Mouse (Mus musculus) central nervous system, embryonic 11.5 days (tissue): Measurements from ENCODE around the gene Wrap73. TPM values are rescaled to one million over a fixed set of nuclear protein-coding genes. Genes with fewer than 3 reads are reported as not detected.

Source experiments
- polyA plus RNA-seq: library from polyadenylated mRNA; depleted of rRNA; stranded (reverse); fragments of >200 nt; gene quantifications from 2 replicates; pipeline ENCODE4 v1.2.3, GENCODE M21; 2012; rRNA removed

Wrap73 gene
- polyA plus RNA-seq, result 40.0 and 57.3 TPM in 2 replicates

GRCm38 (mm10) chr4:154142211-154143040, at the start of gene Wrap73:
Gene Wrap73, plus strand, starts transcription at chr4:154142372.

DNA sequence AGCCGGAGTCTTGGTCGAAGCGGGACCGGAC, 2.2 kb upstream of the Wrap73 start, which contains the start of gene Trp73:
TSS of gene Trp73 (minus strand) at position 27 of the 31 bp plus-strand sequence.

DNA sequence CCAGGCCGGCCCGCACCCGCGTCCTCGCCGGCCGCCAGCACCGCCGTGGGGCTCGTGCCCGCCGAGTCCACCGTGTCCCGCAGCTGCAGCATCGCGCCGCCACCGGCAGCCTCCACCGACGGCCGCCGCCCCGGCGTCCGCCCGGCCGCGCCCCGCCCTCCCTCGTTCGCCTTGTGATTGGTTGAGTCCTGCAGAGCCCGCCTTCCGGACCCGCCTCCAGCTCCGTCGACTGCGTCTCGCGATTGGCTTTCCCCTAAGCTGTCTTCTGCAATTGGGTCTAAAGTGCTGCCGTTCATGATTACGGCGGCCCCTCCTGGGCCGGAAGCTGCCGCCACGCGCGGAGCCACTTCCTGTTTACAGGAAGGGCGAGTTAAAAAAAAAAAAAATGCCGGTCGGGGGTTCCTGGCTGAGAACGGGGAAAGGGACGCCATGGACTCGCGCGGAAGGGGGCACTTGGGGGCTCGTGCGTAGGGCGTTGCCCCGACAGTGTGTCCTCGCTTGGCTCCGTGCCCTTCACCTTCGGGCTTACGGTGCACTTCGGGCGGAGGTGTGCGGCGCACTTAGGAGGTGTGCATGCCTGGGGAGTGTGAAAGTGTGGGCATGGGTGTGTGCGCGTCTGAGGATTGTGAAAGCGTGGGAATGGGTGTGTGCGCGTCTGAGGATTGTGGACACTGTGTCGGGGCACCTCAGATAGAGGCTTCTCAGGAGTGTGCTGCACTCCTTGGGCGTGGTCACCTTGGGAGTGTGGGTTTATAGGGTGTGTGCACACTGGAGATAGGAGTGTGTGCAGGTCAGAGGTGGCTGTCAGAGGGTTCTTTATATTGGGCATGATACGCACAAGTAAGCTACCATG, 18.6 kb downstream of the Wrap73 start, which contains the start of gene Tprgl:
TSS of gene Tprgl (minus strand) at position 129 of the 853 bp plus-strand sequence.

GRCm38 (mm10) chr4:154170506-154171150, 28.5 kb downstream of the Wrap73 start, which contains the start of gene Megf6:
Gene Megf6, plus strand, starts transcription at chr4:154170730.

Other genes with a start within 250 kb of the Wrap73 start
- gene A430005L14Rik, start 185.1 kb upstream of the Wrap73 start, polyA plus RNA-seq, result 56.9 and 75.5 TPM in 2 replicates
- gene Dffb, start 167.2 kb upstream of the Wrap73 start, polyA plus RNA-seq, result 12.8 and 20.6 TPM in 2 replicates
- 14.3 and 15.2 TPM in 2 replicates for gene Cep104, start 167.2 kb upstream of the Wrap73 start, polyA plus RNA-seq
- 56.2 and 120 TPM in 2 replicates for gene Lrrc47, start 130.6 kb upstream of the Wrap73 start, polyA plus RNA-seq
- gene Smim1, start 116.1 kb upstream of the Wrap73 start, polyA plus RNA-seq, result 18.6 and 25.9 TPM in 2 replicates
- not detected in 2 replicates for gene Ccdc27, start 99.7 kb upstream of the Wrap73 start, polyA plus RNA-seq
- 1.7 and 2.4 TPM in 2 replicates for gene Trp73, start 2.2 kb upstream of the Wrap73 start, polyA plus RNA-seq
- 71.2 and 91.6 TPM in 2 replicates for gene Tprgl, start 18.3 kb downstream of the Wrap73 start, polyA plus RNA-seq
- gene Megf6, start 28.4 kb downstream of the Wrap73 start, polyA plus RNA-seq, result 21.2 and 25.6 TPM in 2 replicates
- 1.0 and 1.9 TPM in 2 replicates for gene Arhgef16, start 159.3 kb downstream of the Wrap73 start, polyA plus RNA-seq
- 0.07 and 0.10 TPM in 2 replicates for gene B230104I21Rik, start 193.8 kb downstream of the Wrap73 start, polyA plus RNA-seq